Mouse (Mus musculus): ENCODE data around the gene Ripk1.

DNA sequence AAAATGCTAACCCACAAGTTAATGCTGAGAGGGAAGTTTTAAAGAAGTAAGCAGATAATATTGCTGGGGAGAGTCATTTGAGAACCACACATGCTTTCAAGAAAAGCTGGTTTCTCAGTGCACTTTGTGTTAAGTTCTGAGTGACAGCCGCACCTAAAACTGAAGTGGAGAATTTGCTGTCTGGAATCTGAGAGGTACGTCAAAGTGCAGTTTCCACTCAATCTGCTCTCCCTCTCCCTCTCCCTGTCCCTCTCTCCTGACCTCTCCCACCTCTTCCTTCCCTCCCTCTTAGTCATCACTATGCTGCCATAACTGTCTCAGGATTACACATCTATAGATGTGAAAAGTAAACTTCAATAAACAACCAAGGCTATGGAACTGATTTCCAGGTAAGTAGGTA, 19.8 kb downstream of the Ripk1 start:
- TF ChIP-seq CTCF (IDR thresholded peaks at IDR 0.05; ENCODE audit: insufficient read depth, low read depth, low read length) (no peak), POLR2A (IDR thresholded peaks at IDR 0.05; ENCODE audit: insufficient read depth, low read depth, low read length) (no peak)

Measured in olfactory bulb, adult 2 months (tissue).